Mouse (Mus musculus) ES-E14 (cell line): Measurements from ENCODE around the gene Emsy. TPM values are rescaled to one million over a fixed set of nuclear protein-coding genes. Genes with fewer than 3 reads are reported as not detected.

Source experiments
- DNase-seq: peaks from one replicate; pipeline ENCODE4 v3.0.0-alpha.2; 2013; ENCODE audit warnings: low read depth, low spot score
- H3K27ac ChIP-seq: 2 replicates; pipeline ENCODE4 v1.5.1; 2012; ENCODE audit warnings: low read depth, mild to moderate bottlenecking, low read length, moderate library complexity, mixed read lengths; ENCODE audit not compliant: poor library complexity, insufficient read depth, severe bottlenecking
- H3K36me3 ChIP-seq: 2 replicates; pipeline ENCODE4 v1.6.1; 2012; ENCODE audit warnings: mild to moderate bottlenecking, low read length, moderate library complexity, mixed read lengths; ENCODE audit not compliant: control insufficient read depth, poor library complexity, insufficient read depth, severe bottlenecking
- H3K4me1 ChIP-seq, 2 experiments: fragments of 150-350 bp in 1 of 2; sonication (generic) in 1 of 2; 2 replicates each; pipeline ENCODE4 v1.6.1; 2012; ENCODE audit warnings: low read length in 2 of 2, mild to moderate bottlenecking in 1 of 2, mixed read lengths in 1 of 2; ENCODE audit not compliant: control insufficient read depth in 2 of 2, insufficient read depth in 2 of 2, poor library complexity in 1 of 2
- H3K4me3 ChIP-seq, 2 experiments: fragments of 150-350 bp in 1 of 2; sonication (generic) in 1 of 2; 2 replicates each; pipeline ENCODE4 v1.5.1; 2012; ENCODE audit warnings: low read length in 2 of 2, low read depth in 1 of 2, mild to moderate bottlenecking in 1 of 2, mixed read lengths in 1 of 2; ENCODE audit not compliant: insufficient read depth in 1 of 2, poor library complexity in 1 of 2, severe bottlenecking in 1 of 2
- H3K9ac ChIP-seq: 2 replicates; pipeline ENCODE4 v1.6.1; 2012; ENCODE audit warnings: low read depth, mild to moderate bottlenecking, low read length, mixed read lengths; ENCODE audit not compliant: poor library complexity, insufficient read depth, severe bottlenecking
- H3K9me3 ChIP-seq: fragments of 150-350 bp; sonication (generic); 2 replicates; pipeline ENCODE4 v1.6.1; 2012; ENCODE audit warnings: low read depth, mild to moderate bottlenecking, low read length; ENCODE audit not compliant: control insufficient read depth, insufficient read depth
- CHD2 ChIP-seq: IDR thresholded peaks from 2 replicates; pipeline ENCODE4 v1.6.1; 2014; ENCODE audit warnings: mild to moderate bottlenecking, low read depth, low read length, inconsistent platforms
- HCFC1 ChIP-seq: IDR thresholded peaks from 2 replicates; pipeline ENCODE4 v1.6.1; 2012; ENCODE audit warnings: low read length, inconsistent platforms, borderline replicate concordance; ENCODE audit not compliant: insufficient read depth
- MAFK ChIP-seq: IDR thresholded peaks from 2 replicates; pipeline ENCODE4 v1.6.1; 2014; ENCODE audit warnings: mild to moderate bottlenecking, low read depth, low read length, inconsistent platforms; ENCODE audit not compliant: insufficient read depth
- ZC3H11A ChIP-seq: IDR thresholded peaks from 2 replicates; pipeline ENCODE4 v1.6.1; 2012; ENCODE audit warnings: low read depth, mild to moderate bottlenecking, inconsistent platforms, low read length, borderline replicate concordance
- ZNF384 ChIP-seq: IDR thresholded peaks from 2 replicates; pipeline ENCODE4 v1.6.1; 2012; ENCODE audit warnings: low read depth, low read length, inconsistent platforms
- in situ Hi-C, 2 experiments: fragments of 600-800 bp; cut with MboI; formaldehyde crosslinking; loops; one replicate each; pipeline ENCODE4 v1.15.1; 2025; ENCODE audit warnings: low sequenced_read_pairs in 2 of 2, inconsistent platforms in 1 of 2; ENCODE audit not compliant: unreplicated experiment in 2 of 2
- total RNA-seq: library from RNA; depleted of rRNA; stranded (reverse); fragments of 300-350 nt; gene quantifications from 2 replicates; pipeline ENCODE4 v1.2.3, GENCODE M21; 2012

The Emsy gene
- total RNA-seq, 1 experiment: 25.5 TPM

GRCm38 (mm10) chr7:98562186-98562585, 94.4 kb downstream of the Emsy start:
- TF ChIP-seq MAFK: no peak
- no peak for TF ChIP-seq CHD2
- TF ChIP-seq HCFC1: no peak
- no peak for TF ChIP-seq ZNF384
- TF ChIP-seq ZC3H11A: no peak
- Histone ChIP-seq H3K27ac (no peak overlapping the region), H3K36me3 (no peaks in the 10 kb centered on the region), H3K9me3 (no peaks in the 10 kb centered on the region), H3K4me3 (no peak overlapping the region), H3K9ac (no peak overlapping the region), H3K4me1 (peaks cover 0 to 9% of the 10 kb centered on the region in 2 experiments; a peak in 2 of 4 replicates)
- DNase-seq: no peak
- in situ Hi-C loops: no loop called here

- Histone ChIP-seq H3K4me3 (no peak overlapping the region), H3K9ac (no peak overlapping the region), H3K36me3 (no peaks in the 10 kb centered on the region), H3K4me1 (peaks cover 0 to 9% of the 10 kb centered on the region in 2 experiments; a peak in 2 of 4 replicates), H3K27ac (no peak overlapping the region), H3K9me3 (no peaks in the 10 kb centered on the region)
- no peak for TF ChIP-seq ZNF384
- TF ChIP-seq ZC3H11A: no peak
- TF ChIP-seq HCFC1: no peak
- no peak for TF ChIP-seq CHD2
- TF ChIP-seq MAFK: 0 out of 2 replicates have a peak, but pooled peaks have one; percentile 43
- in situ Hi-C loops: no loop called here
- no peak for DNase-seq
Observed at GRCm38 (mm10) chr7:98561556-98562164, 94.9 kb downstream of the Emsy start.

GRCm38 (mm10) chr7:98558128-98558921, 98.3 kb downstream of the Emsy start:
- no peak overlapping the region for H3K4me3 ChIP-seq
- no peaks in the 10 kb centered on the region for H3K36me3 ChIP-seq
- H3K9ac ChIP-seq: no peak overlapping the region
- TF ChIP-seq ZC3H11A (no peak), HCFC1 (no peak), MAFK (no peak)
- no peak for DNase-seq
- peaks cover 0 to 9% of the 10 kb centered on the region in 2 experiments; a peak in 1 of 4 replicates for H3K4me1 ChIP-seq
- H3K27ac ChIP-seq: no peak overlapping the region
- no peaks in the 10 kb centered on the region for H3K9me3 ChIP-seq
- in situ Hi-C loops: no loop called here

GRCm38 (mm10) chr7:98556767-98557394, 99.7 kb downstream of the Emsy start:
- TF ChIP-seq ZNF384 (no peak), HCFC1 (no peak), ZC3H11A (no peak), MAFK (no peak), CHD2 (no peak)
- H3K27ac ChIP-seq: no peak overlapping the region
- peaks cover 0 to 9% of the 10 kb centered on the region in 2 experiments; a peak in 1 of 4 replicates for H3K4me1 ChIP-seq
- DNase-seq: no peak
- in situ Hi-C loops: no loop called here
- no peaks in the 10 kb centered on the region for H3K36me3 ChIP-seq
- H3K9me3 ChIP-seq: no peaks in the 10 kb centered on the region
- H3K9ac ChIP-seq: no peak overlapping the region
- no peak overlapping the region for H3K4me3 ChIP-seq
